Mouse (Mus musculus): ENCODE measurements around the gene Slc35e3. TPM values are rescaled to one million over a fixed set of nuclear protein-coding genes. Genes with fewer than 3 reads are reported as not detected.

Gene Slc35e3
- polyA plus RNA-seq, 2 experiments from 2014 or later = 2.1 to 2.8 TPM

Other genes starting within 250 kb of the Slc35e3 start
- 10 to 100 TPM; 26.0 to 26.2 TPM for gene Cpm, start 116.9 kb downstream of the Slc35e3 start, polyA plus RNA-seq (2017; shearing (Covaris generic))
- 10 to 100 TPM; 47.3 to 54.7 TPM for gene Mdm2, start 35.6 kb downstream of the Slc35e3 start, polyA plus RNA-seq (2017; shearing (Covaris generic))
- 10 to 100 TPM; 54.8 to 65.4 TPM for gene Nup107, start 46.3 kb upstream of the Slc35e3 start, polyA plus RNA-seq (2017; shearing (Covaris generic))
- 10 to 100 TPM; 58.0 to 90.0 TPM for gene Rap1b, start 99.7 kb upstream of the Slc35e3 start, polyA plus RNA-seq (2017; shearing (Covaris generic))

Measured in CD4-positive, CD25-positive, alpha-beta regulatory T cell, adult 4 months (primary cell).